9 mouse cellular contexts compared by ENCODE assay signal in genomic region chr13:13835180-13835579, GRCm38 (mm10). TPM values are rescaled to one million over a fixed set of nuclear protein-coding genes. Genes with fewer than 3 reads are reported as not detected.
A peak's percentile ranks its signal among the peaks of the same experiment; 100 is the strongest.
DNase-seq lines count a peak whose midpoint lies in the region; ATAC-seq and TF ChIP-seq lines count a peak whose summit lies in the region.
"Had no signal": no experiment of that assay in that cellular context is flagged by ENCODE, and none has a peak within 500 bp of the region (broad histone marks: within the 10 kb centered on the region; RNA-seq: fewer than 3 reads in every experiment).

No protein-coding gene starts in this region.

- peak; percentile 39 for DNase-seq in CH12.LX (ENCODE audit: extremely low read depth)
- peak; percentile 33 for DNase-seq in c-Kit-negative CD71-positive TER-119-positive erythroid progenitor cells, embryonic 14.5 days (ENCODE audit: low read depth, low spot score)
- peak; percentile 34 for DNase-seq in retina, embryonic 14.5 days (ENCODE audit: low spot score)
- DNase-seq in cerebellum, adult 8-10 months = no peak
- DNase-seq in urinary bladder, postnatal 36 days (ENCODE audit: low spot score in 2 of 2) = no peak

- TF ChIP-seq RAD21 in CH12.LX (IDR thresholded peaks at IDR 0.05; ENCODE audit: low read depth, low read length) = peak; percentile 53

- TF ChIP-seq CTCF in intestine, postnatal 0 days (IDR thresholded peaks at IDR 0.05; ENCODE audit: low read depth) = peak; percentile 58
- TF ChIP-seq CTCF in CH12.LX (conservative IDR thresholded peaks at IDR 0.05 in 1 of 2, IDR thresholded peaks at IDR 0.05 in 1 of 2; ENCODE audit: low read depth in 2 of 2, low read length in 2 of 2) = peak; percentile 61 to 67

- H3K79me2 ChIP-seq in CH12.LX (replicated peaks; ENCODE audit: control insufficient read depth, extremely low read depth, insufficient read depth, poor library complexity, severe bottlenecking) = no peaks in the 10 kb centered on the region

- no peak for TF ChIP-seq EP300 in CH12.LX (IDR thresholded peaks at IDR 0.05; ENCODE audit: low read length)

- 57% methylated on average over 2 of the region's 2 CpGs for WGBS in intestine, postnatal 0 days
- WGBS in intestine, embryonic 16.5 days = 61% methylated on average over 2 of the region's 2 CpGs
- 66% methylated on average over 2 of the region's 2 CpGs for WGBS in midbrain, embryonic 15.5 days

- no peak for ATAC-seq in intestine, postnatal 0 days
- no peak for ATAC-seq in intestine, embryonic 16.5 days
- no peak for ATAC-seq in midbrain, embryonic 15.5 days (replicated peaks)

- H3K36me3 ChIP-seq in intestine, postnatal 0 days (ENCODE audit: control insufficient read depth, insufficient read depth) = no peaks in the 10 kb centered on the region
- no peaks in the 10 kb centered on the region for H3K36me3 ChIP-seq in intestine, embryonic 16.5 days (ENCODE audit: control insufficient read depth, insufficient read depth, low read length)
- H3K36me3 ChIP-seq in CH12.LX (replicated peaks in 1 of 2; ENCODE audit: control insufficient read depth in 1 of 2, insufficient read depth in 1 of 2, low read length in 1 of 2) = no peaks in the 10 kb centered on the region
- no peaks in the 10 kb centered on the region for H3K36me3 ChIP-seq in midbrain, embryonic 15.5 days (replicated peaks)
- H3K36me3 ChIP-seq: neural tube, embryonic 13.5 days had no signal

- no peak for TF ChIP-seq POLR2A in CH12.LX (IDR thresholded peaks at IDR 0.05; ENCODE audit: low read depth, low read length)

- H3K4me3 ChIP-seq in intestine, postnatal 0 days (ENCODE audit: low read depth, low read length) = no peak overlapping the region
- no peak overlapping the region for H3K4me3 ChIP-seq in intestine, embryonic 16.5 days (ENCODE audit: low read length)
- H3K4me3 ChIP-seq in CH12.LX (replicated peaks in 1 of 3; ENCODE audit: low read depth in 2 of 3, low read length in 2 of 3, poor library complexity in 1 of 3) = no peak overlapping the region
- no peak overlapping the region for H3K4me3 ChIP-seq in midbrain, embryonic 15.5 days
- H3K4me3 ChIP-seq: neural tube, embryonic 13.5 days had no signal

- H3K9ac ChIP-seq in intestine, postnatal 0 days (ENCODE audit: low read depth, low read length) = no peak overlapping the region
- no peak overlapping the region for H3K9ac ChIP-seq in intestine, embryonic 16.5 days (ENCODE audit: low read depth, low read length)
- H3K9ac ChIP-seq in CH12.LX (ENCODE audit: insufficient read depth, low read depth) = no peak overlapping the region
- no peak overlapping the region for H3K9ac ChIP-seq in midbrain, embryonic 15.5 days
- H3K9ac ChIP-seq: neural tube, embryonic 13.5 days had no signal

- H3K9me3 ChIP-seq in intestine, postnatal 0 days (ENCODE audit: control insufficient read depth) = 0 out of 2 replicates have a peak, but pooled peaks cover 3% of the 10 kb centered on the region
- H3K9me3 ChIP-seq in intestine, embryonic 16.5 days (ENCODE audit: control insufficient read depth, low read length) = 0 out of 2 replicates have a peak, but pooled peaks cover 3% of the 10 kb centered on the region
- H3K9me3 ChIP-seq in CH12.LX (replicated peaks; ENCODE audit: low read length) = no peaks in the 10 kb centered on the region
- H3K9me3 ChIP-seq in midbrain, embryonic 15.5 days = no peaks in the 10 kb centered on the region

- in situ Hi-C loops in CH12.LX (cut with MboI; ENCODE audit: low pct_ligation_motif_present, low pct_unique_long_range_greater_than_20kb, low sequenced_read_pairs) = no loop called here

- H3K4me1 ChIP-seq in intestine, postnatal 0 days (replicated peaks; ENCODE audit: control insufficient read depth, insufficient read depth, low read length) = no peaks in the 10 kb centered on the region
- H3K4me1 ChIP-seq in intestine, embryonic 16.5 days (ENCODE audit: control insufficient read depth, insufficient read depth, low read length) = no peaks in the 10 kb centered on the region
- no peaks in the 10 kb centered on the region for H3K4me1 ChIP-seq in CH12.LX (ENCODE audit: control insufficient read depth in 1 of 2, insufficient read depth in 2 of 2)
- H3K4me1 ChIP-seq in midbrain, embryonic 15.5 days = no peaks in the 10 kb centered on the region

- dilution Hi-C loops in CH12.LX (cut with MboI; ENCODE audit: extremely low pct_ligation_motif_present, extremely low pct_unique_long_range_greater_than_20kb, low sequenced_read_pairs) = no loop called here

- H3K27me3 ChIP-seq in intestine, postnatal 0 days (replicated peaks; ENCODE audit: control insufficient read depth, insufficient read depth, low read length) = no peaks in the 10 kb centered on the region
- H3K27me3 ChIP-seq in intestine, embryonic 16.5 days (replicated peaks; ENCODE audit: control insufficient read depth, insufficient read depth, low read length) = no peaks in the 10 kb centered on the region; the same call in 1 of the 2 replicates
- H3K27me3 ChIP-seq in CH12.LX (replicated peaks) = no peaks in the 10 kb centered on the region
- no peaks in the 10 kb centered on the region for H3K27me3 ChIP-seq in midbrain, embryonic 15.5 days (replicated peaks)
- H3K27me3 ChIP-seq: neural tube, embryonic 13.5 days had no signal

- no peak overlapping the region for H3K27ac ChIP-seq in intestine, postnatal 0 days (ENCODE audit: low read depth, low read length)
- H3K27ac ChIP-seq in intestine, embryonic 16.5 days (ENCODE audit: low read length) = no peak overlapping the region
- H3K27ac ChIP-seq in CH12.LX (ENCODE audit: insufficient read depth, low read depth) = no peak overlapping the region
- H3K27ac ChIP-seq in midbrain, embryonic 15.5 days = no peak overlapping the region
- H3K27ac ChIP-seq: neural tube, embryonic 13.5 days had no signal

- H3K4me2 ChIP-seq in intestine, postnatal 0 days (replicated peaks; ENCODE audit: low read depth) = no peak overlapping the region
- no peak overlapping the region for H3K4me2 ChIP-seq in intestine, embryonic 16.5 days (ENCODE audit: low read depth, low read length)
- no peak overlapping the region for H3K4me2 ChIP-seq in CH12.LX (ENCODE audit: insufficient read depth, low read depth, poor library complexity, severe bottlenecking)
- H3K4me2 ChIP-seq in midbrain, embryonic 15.5 days = no peak overlapping the region
- H3K4me2 ChIP-seq: neural tube, embryonic 13.5 days had no signal

TF ChIP-seq in CH12.LX, 34 proteins besides CTCF, POLR2A, EP300 and RAD21:
- no peak for TF ChIP-seq POLR2AphosphoS2 (IDR thresholded peaks at IDR 0.05; ENCODE audit: low read depth, low read length)
- TF ChIP-seq SMC3 (IDR thresholded peaks at IDR 0.05; ENCODE audit: low read depth, low read length) = peak; percentile 41; the same call in 1 of the 2 replicates
- TF ChIP-seq UBTF (IDR thresholded peaks at IDR 0.05; ENCODE audit: low read depth, low read length) = no peak
- no peak for TF ChIP-seq ETS1 (conservative IDR thresholded peaks at IDR 0.05; ENCODE audit: low read depth, low read length)
- TF ChIP-seq MAX (IDR thresholded peaks at IDR 0.05; ENCODE audit: low read length) = no peak
TF ChIP-seq in CH12.LX: peak in this region for 1.

RNA-seq across cellular contexts. Expression of gene Gng4, which starts 51.3 kb away (rescaled TPM):
- 2.9 and 3.8 TPM in 2 replicates for polyA plus RNA-seq in intestine, postnatal 0 days (2015; fragmentation: Nextera tagmentation; extraction: Ambion mirVana)
- 2.1 and 2.2 TPM in 2 replicates for polyA plus RNA-seq in intestine, embryonic 16.5 days (2015; fragmentation: Nextera tagmentation; extraction: Ambion mirVana)
- not detected in 2 replicates for total RNA-seq in CH12.LX (2012; rRNA removed)
- not detected in 2 replicates for total RNA-seq in CH12.LX (2014; rRNA removed)
- polyA plus RNA-seq in CH12.LX (2012; ENCODE audit: insufficient read length, low read depth) = not detected in 2 replicates
- 62.3 and 65.1 TPM in 2 replicates for polyA plus RNA-seq in midbrain, embryonic 15.5 days (2015; fragmentation: Nextera tagmentation; extraction: Ambion mirVana)

Comparison
In these comparisons a context has a peak if more than half of its experiments do, and no peak if none do; other contexts are left out.
1. DNase-seq: peak in CH12.LX (single experiment), c-Kit-negative CD71-positive TER-119-positive erythroid progenitor cells, embryonic 14.5 days (single experiment) and retina, embryonic 14.5 days (single experiment); none in cerebellum, adult 8-10 months (single experiment) and urinary bladder, postnatal 36 days (0 of 2).
2. RNA of gene Gng4, which starts 51.3 kb away (polyA plus RNA-seq): 62.3 to 65.1 TPM in midbrain, embryonic 15.5 days; 2.9 to 3.8 TPM in intestine, postnatal 0 days, 2.1 to 2.2 TPM in intestine, embryonic 16.5 days and not detected in CH12.LX; every median in the first group is over 10 times any median in the second.